8 mouse cellular contexts compared by ENCODE assay signal in the genomic region with DNA sequence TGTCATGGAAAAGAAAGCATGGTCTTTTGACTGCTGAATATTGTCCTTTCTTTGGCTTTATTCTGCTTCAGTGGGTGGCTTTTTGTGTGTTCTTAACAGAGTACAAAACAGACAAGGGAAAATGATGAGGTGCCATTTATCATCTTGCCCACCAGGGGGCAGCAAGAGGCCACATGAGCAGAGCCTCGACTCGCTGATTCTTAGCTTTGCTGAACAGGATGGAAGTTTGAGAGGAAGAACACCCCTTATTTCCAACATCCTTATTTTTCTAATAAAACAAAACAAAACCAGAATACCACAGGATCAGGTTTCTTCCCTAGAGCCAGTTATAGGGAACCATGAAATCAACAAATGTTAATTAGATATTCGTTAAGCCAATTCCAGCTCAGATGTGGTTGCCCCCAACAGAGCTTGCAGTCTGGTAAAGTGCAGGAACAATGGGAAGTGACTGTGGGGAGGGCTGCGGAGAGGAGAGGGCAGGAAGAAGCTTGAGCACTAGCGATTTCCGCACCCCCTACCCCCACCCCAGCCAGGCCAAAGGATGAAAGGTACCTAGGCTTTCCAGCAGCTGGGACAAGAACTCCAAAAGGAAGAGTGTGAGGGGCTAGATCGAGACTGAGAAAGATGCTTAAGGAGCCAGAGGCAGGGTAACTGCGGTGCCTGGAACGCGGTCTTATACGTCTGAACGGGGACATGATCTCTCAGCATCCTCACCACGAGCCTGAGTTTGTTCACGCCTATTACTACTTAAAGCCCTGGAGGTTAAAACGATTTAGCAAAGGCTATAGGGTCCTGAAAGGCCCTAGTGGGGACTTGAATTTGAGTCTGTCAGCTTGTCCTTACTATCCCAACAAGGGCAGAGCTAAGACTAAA. TPM values are rescaled to one million over a fixed set of nuclear protein-coding genes. Genes with fewer than 3 reads are reported as not detected.
DNase-seq lines count a peak whose midpoint lies in the region; TF ChIP-seq lines count a peak whose summit lies in the region.

No protein-coding gene starts in this region.

- H3K27ac ChIP-seq in kidney, adult 2 months (ENCODE audit: insufficient read depth, low read depth, low read length), result no peak overlapping the region
- peak overlapping the region; percentile 75 for H3K27ac ChIP-seq in limb, embryonic 10.5 days

- H3K9me3 ChIP-seq in limb, embryonic 10.5 days (replicated peaks), result no peaks in the 10 kb centered on the region

- WGBS in kidney, adult 2 months, result 6% methylated on average over 15 of the region's 15 CpGs
- 6% methylated on average over 15 of the region's 15 CpGs for WGBS in limb, embryonic 10.5 days

- no peak for TF ChIP-seq POLR2A in kidney, adult 2 months (IDR thresholded peaks at IDR 0.05; ENCODE audit: low read depth, low read length)

- TF ChIP-seq CTCF in kidney, adult 2 months (conservative IDR thresholded peaks at IDR 0.05; ENCODE audit: insufficient read depth, insufficient read length, low read depth, low read length), result peak; percentile 88

- DNase-seq in ovary, postnatal 10 days (ENCODE audit: low spot score), result peak; percentile 24
- no peak for DNase-seq in ovary, adult 18-20 months (ENCODE audit: low spot score)
- peak; percentile 55 to 75 for DNase-seq in cerebellum, postnatal 4 days (ENCODE audit: low spot score in 2 of 2)
- peak; percentile 48 for DNase-seq in gastrocnemius, postnatal 4 days (ENCODE audit: low spot score in 2 of 2)
- DNase-seq in kidney, adult 2 months, result peak; percentile 60
- peak; percentile 82 for DNase-seq in limb, embryonic 10.5 days (ENCODE audit: low spot score)
- DNase-seq in naive thymus-derived CD4-positive, alpha-beta T cell, adult 2 months (ENCODE audit: low read depth), result peak; percentile 67
- peak; percentile 38 for DNase-seq in telencephalon, adult 2 months (ENCODE audit: low read depth, low spot score)

- no peaks in the 10 kb centered on the region for H3K27me3 ChIP-seq in kidney, adult 2 months (replicated peaks; ENCODE audit: control insufficient read depth, insufficient read depth, low read length)
- H3K27me3 ChIP-seq in limb, embryonic 10.5 days (ENCODE audit: low read depth, poor library complexity, severe bottlenecking), result peaks cover 19% of the 10 kb centered on the region; the same call in 1 of the 2 replicates

- H3K4me3 ChIP-seq in kidney, adult 2 months (ENCODE audit: insufficient read depth, low read depth, low read length), result no peak overlapping the region
- H3K4me3 ChIP-seq in limb, embryonic 10.5 days, result peak overlapping the region; percentile 29

- no peaks in the 10 kb centered on the region for H3K36me3 ChIP-seq in kidney, adult 2 months (ENCODE audit: control insufficient read depth, insufficient read depth, low read length)
- no peaks in the 10 kb centered on the region for H3K36me3 ChIP-seq in limb, embryonic 10.5 days

- no peaks in the 10 kb centered on the region for H3K4me1 ChIP-seq in kidney, adult 2 months (ENCODE audit: control insufficient read depth, insufficient read depth, low read length)
- H3K4me1 ChIP-seq in limb, embryonic 10.5 days, result peaks cover 19% of the 10 kb centered on the region

RNA-seq across cellular contexts. Expression of a gene that starts 31.6 kb away (rescaled TPM):
- total RNA-seq in gastrocnemius, postnatal 4 days (2021), result 1 to 10 TPM; 3.5 to 4.1 TPM
- 1.6 and 2.0 TPM in 2 replicates for polyA plus RNA-seq in kidney, adult 2 months (2012; rRNA removed)
- 2.5 and 5.2 TPM in 2 replicates for polyA plus RNA-seq in limb, embryonic 10.5 days (2016; fragmentation: Nextera tagmentation; extraction: Ambion mirVana)
